14 mouse cellular contexts compared by ENCODE assay signal in the genomic region with DNA sequence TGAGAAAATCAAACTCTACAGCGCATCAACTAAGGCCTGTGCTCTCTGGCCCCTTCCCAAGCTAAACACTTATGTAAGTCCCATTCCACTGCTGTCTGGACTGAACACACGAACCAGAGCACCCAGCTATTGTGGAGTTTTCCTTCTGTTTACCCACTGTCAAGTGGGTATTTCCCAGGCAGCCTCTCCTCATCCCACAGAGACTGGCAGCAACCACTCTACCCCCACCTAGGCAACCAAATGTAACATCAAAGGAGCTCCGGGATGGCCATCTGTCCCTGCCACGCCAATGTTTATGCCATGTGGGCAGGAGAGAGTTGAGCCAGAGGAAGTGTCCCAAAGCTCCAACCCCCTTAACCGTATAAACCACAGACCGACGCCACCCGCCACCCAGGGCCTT.
DNase-seq lines count a peak whose midpoint lies in the region; ATAC-seq and TF ChIP-seq lines count a peak whose summit lies in the region.
"Had no signal": no experiment of that assay in that cellular context is flagged by ENCODE, and none has a peak within 500 bp of the region (broad histone marks: within the 10 kb centered on the region; RNA-seq: fewer than 3 reads in every experiment).

No protein-coding gene starts in this region.

- H3K27ac ChIP-seq in midbrain, postnatal 0 days (ENCODE audit: low read depth, low read length): no peak overlapping the region
- no peak overlapping the region for H3K27ac ChIP-seq in midbrain, embryonic 16.5 days (ENCODE audit: low read length)
- H3K27ac ChIP-seq: embryonic facial prominence, embryonic 15.5 days; kidney, embryonic 15.5 days had no signal

- H3K27me3 ChIP-seq in midbrain, postnatal 0 days (ENCODE audit: insufficient read depth, low read length): no peaks in the 10 kb centered on the region
- no peaks in the 10 kb centered on the region for H3K27me3 ChIP-seq in midbrain, embryonic 16.5 days (ENCODE audit: control insufficient read depth, insufficient read depth, low read depth, low read length)
- H3K27me3 ChIP-seq: embryonic facial prominence, embryonic 15.5 days; kidney, embryonic 15.5 days; limb, embryonic 13.5 days had no signal

- no peaks in the 10 kb centered on the region for H3K9me3 ChIP-seq in midbrain, postnatal 0 days (ENCODE audit: low read length)
- H3K9me3 ChIP-seq in midbrain, embryonic 16.5 days (replicated peaks; ENCODE audit: control insufficient read depth, low read length, poor library complexity, severe bottlenecking): no peaks in the 10 kb centered on the region
- H3K9me3 ChIP-seq: embryonic facial prominence, embryonic 15.5 days; kidney, embryonic 15.5 days; limb, embryonic 13.5 days had no signal

- H3K36me3 ChIP-seq in midbrain, postnatal 0 days (ENCODE audit: insufficient read depth, low read length): no peaks in the 10 kb centered on the region
- H3K36me3 ChIP-seq in midbrain, embryonic 16.5 days (ENCODE audit: control insufficient read depth, insufficient read depth, low read length): no peaks in the 10 kb centered on the region
- H3K36me3 ChIP-seq: G1E; kidney, embryonic 15.5 days had no signal

- no peak overlapping the region for H3K4me2 ChIP-seq in midbrain, postnatal 0 days (ENCODE audit: low read depth, low read length, poor library complexity, severe bottlenecking)
- H3K4me2 ChIP-seq in midbrain, embryonic 16.5 days (ENCODE audit: low read length): no peak overlapping the region
- H3K4me2 ChIP-seq: embryonic facial prominence, embryonic 15.5 days; kidney, embryonic 15.5 days; limb, embryonic 13.5 days had no signal

- H3K4me3 ChIP-seq in midbrain, postnatal 0 days (ENCODE audit: low read depth, low read length): no peak overlapping the region
- no peak overlapping the region for H3K4me3 ChIP-seq in midbrain, embryonic 16.5 days (ENCODE audit: low read depth, low read length)
- H3K4me3 ChIP-seq: embryonic facial prominence, embryonic 15.5 days; kidney, embryonic 15.5 days; limb, embryonic 13.5 days; megakaryocyte, embryonic 14.5 days had no signal

- H3K9ac ChIP-seq in midbrain, postnatal 0 days (replicated peaks; ENCODE audit: low read length, poor library complexity, severe bottlenecking): no peak overlapping the region
- no peak overlapping the region for H3K9ac ChIP-seq in midbrain, embryonic 16.5 days (ENCODE audit: low read depth, low read length)
- H3K9ac ChIP-seq: embryonic facial prominence, embryonic 15.5 days; kidney, embryonic 15.5 days; limb, embryonic 13.5 days had no signal

- ATAC-seq in midbrain, postnatal 0 days (ENCODE audit: low FRiP score): no peak
- ATAC-seq in midbrain, embryonic 16.5 days: no peak
- 0 out of 2 replicates have a peak, but pooled peaks have one; percentile 22 for ATAC-seq in megakaryocyte-erythroid progenitor cell, adult 5-6 weeks (replicated peaks; ENCODE audit: low FRiP score, low TSS enrichment, poor library complexity, severe bottlenecking)

- TF ChIP-seq CTCF in midbrain, postnatal 0 days (IDR thresholded peaks at IDR 0.05): no peak

- WGBS in midbrain, postnatal 0 days: 82% methylated on average over 8 of the region's 8 CpGs
- 83% methylated on average over 8 of the region's 8 CpGs for WGBS in midbrain, embryonic 16.5 days

- peak; percentile 89 for DNase-seq in heart, adult 11 months
- DNase-seq in heart, postnatal 4 days: no peak
- DNase-seq in midbrain, postnatal 0 days (ENCODE audit: low spot score): peak; percentile 63
- DNase-seq in lung, adult 18-20 months: peak; percentile 48 to 71
- DNase-seq in layer of hippocampus, postnatal 25 days (ENCODE audit: extremely low spot score in 1 of 2, low spot score in 1 of 2): no peak
- no peak for DNase-seq in adrenal gland, adult 18-20 months (ENCODE audit: low spot score in 2 of 2)
- DNase-seq: right cerebral cortex, postnatal 4 days had no signal

- no peaks in the 10 kb centered on the region for H3K4me1 ChIP-seq in midbrain, postnatal 0 days (ENCODE audit: insufficient read depth, low read length)
- no peaks in the 10 kb centered on the region for H3K4me1 ChIP-seq in midbrain, embryonic 16.5 days (ENCODE audit: control insufficient read depth, insufficient read depth, low read length)

Comparison
In these comparisons a context has a peak if more than half of its experiments do, and no peak if none do; other contexts are left out.
1. DNase-seq: peak in heart, adult 11 months (single experiment), midbrain, postnatal 0 days (single experiment) and lung, adult 18-20 months (2 of 2); none in heart, postnatal 4 days (single experiment), layer of hippocampus, postnatal 25 days (0 of 2) and adrenal gland, adult 18-20 months (0 of 2).